Mouse (Mus musculus): ENCODE measurements around the gene Pitpnc1. TPM values are rescaled to one million over a fixed set of nuclear protein-coding genes. Genes with fewer than 3 reads are reported as not detected.

Pitpnc1 gene
- polyA plus RNA-seq, 1 experiment from 2014 or later = 20.8 TPM

- H3K27me3 ChIP-seq (ENCODE audit: control insufficient read depth, insufficient read depth, low read length) = no peaks in the 10 kb centered on the region
- no peak for ATAC-seq (replicated peaks; ENCODE audit: extremely low read depth, insufficient read depth, low FRiP score)
Observed at GRCm38 (mm10) chr11:107449169-107449910, 21.2 kb downstream of the Pitpnc1 start.

DNA sequence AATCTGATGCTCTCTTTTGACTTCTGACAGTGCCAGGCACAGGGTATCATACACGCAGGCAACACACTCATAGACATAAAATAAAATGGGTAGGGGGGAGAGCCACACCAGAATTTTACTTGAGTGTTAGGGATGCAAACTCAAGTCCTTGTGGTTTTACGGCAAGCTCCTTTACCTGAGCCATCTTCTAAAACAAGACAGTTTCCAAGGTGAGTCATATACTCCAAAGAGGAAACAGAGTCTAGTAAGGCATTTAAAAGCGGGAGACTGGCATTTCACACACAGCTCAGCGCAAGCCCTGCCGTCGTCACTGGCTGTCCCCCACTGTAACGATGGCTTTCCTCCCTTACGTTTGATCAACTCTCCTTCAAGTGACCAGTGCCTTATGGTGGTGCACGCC is 22.6 kb downstream of the Pitpnc1 start:
- Histone ChIP-seq H3K4me1 (ENCODE audit: control insufficient read depth, insufficient read depth, low read length) (peaks cover 40% of the 10 kb centered on the region), H3K9ac (ENCODE audit: low read length) (no peak overlapping the region), H3K4me2 (ENCODE audit: low read depth, low read length) (no peak overlapping the region), H3K9me3 (replicated peaks; ENCODE audit: control insufficient read depth, low read length) (no peaks in the 10 kb centered on the region), H3K27me3 (ENCODE audit: control insufficient read depth, insufficient read depth, low read length) (no peaks in the 10 kb centered on the region), H3K36me3 (ENCODE audit: control insufficient read depth, insufficient read depth) (no peaks in the 10 kb centered on the region), H3K27ac (ENCODE audit: low read length) (no peak overlapping the region), H3K4me3 (ENCODE audit: low read length) (no peak overlapping the region)
- ATAC-seq (replicated peaks; ENCODE audit: extremely low read depth, insufficient read depth, low FRiP score) = no peak
- WGBS = 79% methylated on average over 9 of the region's 9 CpGs

More at GRCm38 (mm10) chr11:107449169-107449910, 21.2 kb downstream of the Pitpnc1 start:
- Histone ChIP-seq H3K9ac (ENCODE audit: low read length) (no peak overlapping the region), H3K27ac (ENCODE audit: low read length) (no peak overlapping the region), H3K4me1 (ENCODE audit: control insufficient read depth, insufficient read depth, low read length) (peaks cover 40% of the 10 kb centered on the region), H3K36me3 (ENCODE audit: control insufficient read depth, insufficient read depth) (no peaks in the 10 kb centered on the region; the same call in 1 of the 2 replicates), H3K4me2 (ENCODE audit: low read depth, low read length) (no peak overlapping the region), H3K4me3 (ENCODE audit: low read length) (no peak overlapping the region), H3K9me3 (replicated peaks; ENCODE audit: control insufficient read depth, low read length) (no peaks in the 10 kb centered on the region)
- 71% methylated on average over 17 of the region's 17 CpGs for WGBS

GRCm38 (mm10) chr11:107447349-107447748 is 23.1 kb downstream of the Pitpnc1 start:
- Histone ChIP-seq H3K4me3 (ENCODE audit: low read length) (no peak overlapping the region), H3K4me2 (ENCODE audit: low read depth, low read length) (no peak overlapping the region), H3K9me3 (replicated peaks; ENCODE audit: control insufficient read depth, low read length) (no peaks in the 10 kb centered on the region), H3K9ac (ENCODE audit: low read length) (no peak overlapping the region), H3K36me3 (ENCODE audit: control insufficient read depth, insufficient read depth) (no peaks in the 10 kb centered on the region), H3K27ac (ENCODE audit: low read length) (peak overlapping the region; percentile 65), H3K4me1 (ENCODE audit: control insufficient read depth, insufficient read depth, low read length) (peaks cover 40% of the 10 kb centered on the region), H3K27me3 (ENCODE audit: control insufficient read depth, insufficient read depth, low read length) (no peaks in the 10 kb centered on the region)
- ATAC-seq (replicated peaks; ENCODE audit: extremely low read depth, insufficient read depth, low FRiP score) = no peak
- WGBS = 61% methylated on average over 5 of the region's 5 CpGs

GRCm38 (mm10) chr11:107446650-107447049 is 23.8 kb downstream of the Pitpnc1 start:
- Histone ChIP-seq H3K36me3 (ENCODE audit: control insufficient read depth, insufficient read depth) (no peaks in the 10 kb centered on the region), H3K9ac (ENCODE audit: low read length) (no peak overlapping the region), H3K9me3 (replicated peaks; ENCODE audit: control insufficient read depth, low read length) (no peaks in the 10 kb centered on the region), H3K4me2 (ENCODE audit: low read depth, low read length) (no peak overlapping the region), H3K27ac (ENCODE audit: low read length) (peak overlapping the region; percentile 65), H3K4me3 (ENCODE audit: low read length) (no peak overlapping the region), H3K4me1 (ENCODE audit: control insufficient read depth, insufficient read depth, low read length) (peaks cover 39% of the 10 kb centered on the region), H3K27me3 (ENCODE audit: control insufficient read depth, insufficient read depth, low read length) (no peaks in the 10 kb centered on the region)
- 0 out of 2 replicates have a peak, but pooled peaks have one; percentile 11 for ATAC-seq (replicated peaks; ENCODE audit: extremely low read depth, insufficient read depth, low FRiP score)
- 39% methylated on average over 6 of the region's 6 CpGs for WGBS

- no peaks in the 10 kb centered on the region for H3K27me3 ChIP-seq (ENCODE audit: control insufficient read depth, insufficient read depth, low read length)
- ATAC-seq (replicated peaks; ENCODE audit: extremely low read depth, insufficient read depth, low FRiP score) = 0 out of 2 replicates have a peak, but pooled peaks have one; percentile 38
- H3K4me3 ChIP-seq (ENCODE audit: low read length) = no peak overlapping the region
- no peak overlapping the region for H3K27ac ChIP-seq (ENCODE audit: low read length)
- H3K9ac ChIP-seq (ENCODE audit: low read length) = no peak overlapping the region
- H3K9me3 ChIP-seq (replicated peaks; ENCODE audit: control insufficient read depth, low read length) = no peaks in the 10 kb centered on the region
- H3K36me3 ChIP-seq (ENCODE audit: control insufficient read depth, insufficient read depth) = no peaks in the 10 kb centered on the region
- peaks cover 30% of the 10 kb centered on the region for H3K4me1 ChIP-seq (ENCODE audit: control insufficient read depth, insufficient read depth, low read length)
- H3K4me2 ChIP-seq (ENCODE audit: low read depth, low read length) = no peak overlapping the region
- 82% methylated on average over 3 of the region's 3 CpGs for WGBS
Observed at GRCm38 (mm10) chr11:107445683-107446082, 24.8 kb downstream of the Pitpnc1 start.

DNA sequence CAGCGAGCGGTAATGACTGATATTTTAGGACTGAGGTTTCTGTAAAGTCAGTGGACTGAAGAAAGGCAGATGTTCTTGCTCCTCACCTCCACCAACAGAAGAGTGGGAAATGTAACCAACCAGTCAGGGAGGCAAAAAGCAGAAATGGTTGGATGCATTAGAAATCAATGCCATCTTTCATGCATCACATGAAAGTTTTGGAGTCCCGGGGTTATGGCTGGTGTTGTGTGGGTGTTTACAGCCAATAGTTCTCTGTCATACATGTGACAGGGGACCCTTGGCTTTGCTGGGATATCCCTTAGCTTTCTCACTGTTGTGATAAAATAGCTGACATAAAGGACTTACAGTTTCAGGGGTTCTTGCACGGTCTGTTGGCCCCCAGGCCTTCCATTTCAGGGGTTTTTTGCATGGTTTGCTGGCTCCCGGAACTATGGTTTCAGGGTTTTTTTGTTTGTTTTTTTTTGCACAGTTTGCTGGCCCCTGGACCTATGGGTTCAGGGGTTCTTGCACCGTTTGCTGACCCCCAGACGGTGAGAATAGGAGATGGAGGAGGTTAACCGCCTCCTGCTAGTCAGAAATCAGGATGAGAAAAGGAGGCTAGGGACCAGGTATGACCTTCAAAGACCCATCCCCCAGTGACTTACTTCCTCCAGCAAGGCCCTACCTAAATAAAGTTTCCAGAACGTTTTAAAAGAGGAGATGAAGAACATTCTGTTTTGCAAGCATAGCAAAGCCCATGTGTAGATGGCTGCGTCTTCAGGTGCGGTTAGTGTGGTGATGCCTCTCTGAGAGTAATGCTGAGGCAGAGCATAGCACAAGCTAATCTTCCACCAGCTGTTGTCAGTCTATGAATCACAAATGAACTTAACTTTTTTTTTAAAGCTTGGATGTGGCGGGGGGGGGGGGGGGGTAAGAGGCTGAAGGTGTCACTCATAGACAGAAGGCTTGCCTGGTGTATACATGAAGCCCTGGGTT is 27.1 kb downstream of the Pitpnc1 start:
- no peak for ATAC-seq (replicated peaks; ENCODE audit: extremely low read depth, insufficient read depth, low FRiP score)
- no peak overlapping the region for H3K4me2 ChIP-seq (ENCODE audit: low read depth, low read length)

DNA sequence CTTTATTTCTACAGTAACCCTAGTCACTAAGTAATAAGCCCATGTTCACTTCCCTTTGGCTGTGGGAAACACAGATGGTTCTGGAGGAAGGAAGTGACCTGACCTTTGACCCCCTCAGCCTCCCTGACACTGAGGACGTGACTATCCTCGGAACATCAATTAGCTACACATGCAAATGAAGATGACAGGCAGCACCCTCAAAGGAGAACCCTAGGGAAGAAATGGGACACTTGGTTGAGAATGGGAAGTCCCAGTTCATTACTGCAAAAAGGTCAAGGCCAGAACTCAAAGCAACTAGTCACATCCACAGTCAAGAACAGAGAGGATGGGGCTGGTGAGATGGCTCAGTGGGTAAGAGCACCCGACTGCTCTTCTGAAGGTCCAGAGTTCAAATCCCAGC is 29.4 kb downstream of the Pitpnc1 start:
- no peak overlapping the region for H3K4me3 ChIP-seq (ENCODE audit: low read length)
- ATAC-seq (replicated peaks; ENCODE audit: extremely low read depth, insufficient read depth, low FRiP score) = no peak
- H3K4me2 ChIP-seq (ENCODE audit: low read depth, low read length) = no peak overlapping the region
- 71% methylated on average over 3 of the region's 3 CpGs for WGBS
- H3K9ac ChIP-seq (ENCODE audit: low read length) = no peak overlapping the region
- no peak overlapping the region for H3K27ac ChIP-seq (ENCODE audit: low read length)
- no peaks in the 10 kb centered on the region for H3K9me3 ChIP-seq (replicated peaks; ENCODE audit: control insufficient read depth, low read length)
- H3K27me3 ChIP-seq (ENCODE audit: control insufficient read depth, insufficient read depth, low read length) = no peaks in the 10 kb centered on the region
- H3K36me3 ChIP-seq (ENCODE audit: control insufficient read depth, insufficient read depth) = no peaks in the 10 kb centered on the region
- peaks cover 19% of the 10 kb centered on the region for H3K4me1 ChIP-seq (ENCODE audit: control insufficient read depth, insufficient read depth, low read length)

More for the DNA sequence above, 27.1 kb downstream of the Pitpnc1 start:
- Histone ChIP-seq H3K36me3 (ENCODE audit: control insufficient read depth, insufficient read depth) (no peaks in the 10 kb centered on the region), H3K27ac (ENCODE audit: low read length) (no peak overlapping the region), H3K9ac (ENCODE audit: low read length) (no peak overlapping the region), H3K27me3 (ENCODE audit: control insufficient read depth, insufficient read depth, low read length) (no peaks in the 10 kb centered on the region), H3K4me1 (ENCODE audit: control insufficient read depth, insufficient read depth, low read length) (peaks cover 16% of the 10 kb centered on the region), H3K9me3 (replicated peaks; ENCODE audit: control insufficient read depth, low read length) (no peaks in the 10 kb centered on the region), H3K4me3 (ENCODE audit: low read length) (no peak overlapping the region)
- WGBS = 81% methylated on average over 12 of the region's 12 CpGs

- Histone ChIP-seq H3K27me3 (ENCODE audit: control insufficient read depth, insufficient read depth, low read length) (no peaks in the 10 kb centered on the region), H3K4me1 (ENCODE audit: control insufficient read depth, insufficient read depth, low read length) (peaks cover 20% of the 10 kb centered on the region), H3K36me3 (ENCODE audit: control insufficient read depth, insufficient read depth) (no peaks in the 10 kb centered on the region), H3K4me2 (ENCODE audit: low read depth, low read length) (no peak overlapping the region), H3K4me3 (ENCODE audit: low read length) (no peak overlapping the region), H3K9me3 (replicated peaks; ENCODE audit: control insufficient read depth, low read length) (0 out of 2 replicates have a peak, but pooled peaks cover 3% of the 10 kb centered on the region), H3K27ac (ENCODE audit: low read length) (peak overlapping the region; percentile 58), H3K9ac (ENCODE audit: low read length) (no peak overlapping the region)
- WGBS = 84% methylated on average over 3 of the region's 3 CpGs
- no peak for ATAC-seq (replicated peaks; ENCODE audit: extremely low read depth, insufficient read depth, low FRiP score)
Observed at GRCm38 (mm10) chr11:107438140-107438539, 32.4 kb downstream of the Pitpnc1 start.

Data from heart, embryonic 16.5 days (tissue).